Mouse (Mus musculus) left cerebral cortex, postnatal 14 days (tissue): ENCODE data around the gene Dcdc2b. TPM values are rescaled to one million over a fixed set of nuclear protein-coding genes. Genes with fewer than 3 reads are reported as not detected.

Experiments used
- total RNA-seq, 2 experiments: library from RNA; stranded (reverse); gene quantifications; 2 replicates each; pipeline ENCODE4 v1.2.3; 2021

Dcdc2b gene
- total RNA-seq, 2 experiments from 2014 or later, result 2.7 to 3.9 TPM

Other genes starting within 250 kb of the Dcdc2b start
- 1 to 10 TPM; 7.4 to 8.0 TPM for gene Zbtb8a, start 236.1 kb downstream of the Dcdc2b start, total RNA-seq
- 1 to 10 TPM; 4.4 TPM for gene Zbtb8b, start 173.4 kb downstream of the Dcdc2b start, total RNA-seq
- gene Bsdc1, start 152.7 kb downstream of the Dcdc2b start, total RNA-seq, result 10 to 100 TPM; 48.2 to 52.0 TPM
- under 1 TPM; 0.29 to 0.44 TPM for gene Tssk3, start 123.2 kb downstream of the Dcdc2b start, total RNA-seq
- gene Fam229a, start 123.1 kb downstream of the Dcdc2b start, total RNA-seq, result under 1 TPM in 1 of 2 experiments, not detected in 1; 0.87 TPM
- 100 to 1,000 TPM; 538 to 599 TPM for gene Marcksl1, start 100.7 kb downstream of the Dcdc2b start, total RNA-seq
- 10 to 100 TPM; 27.2 to 30.2 TPM for gene Hdac1, start 71.5 kb downstream of the Dcdc2b start, total RNA-seq
- 1 to 10 TPM; 5.5 to 8.5 TPM for gene Lck, start 40.6 kb downstream of the Dcdc2b start, total RNA-seq
- gene Fam167b, start 35.7 kb downstream of the Dcdc2b start, total RNA-seq, result not detected
- gene Eif3i, start 13.6 kb downstream of the Dcdc2b start, total RNA-seq, result 100 to 1,000 TPM; 139 to 140 TPM
- gene Tmem234, start 13.6 kb downstream of the Dcdc2b start, total RNA-seq, result 100 to 1,000 TPM in 1 of 2 experiments, 10 to 100 TPM in 1; 91.8 to 105 TPM
- gene Iqcc, start 4.8 kb upstream of the Dcdc2b start, total RNA-seq, result 10 to 100 TPM; 29.3 to 35.1 TPM
- 100 to 1,000 TPM; 103 to 110 TPM for gene Ccdc28b, start 9.7 kb upstream of the Dcdc2b start, total RNA-seq
- 10 to 100 TPM; 40.2 to 45.5 TPM for gene Txlna, start 26.8 kb upstream of the Dcdc2b start, total RNA-seq
- gene Kpna6, start 58.5 kb upstream of the Dcdc2b start, total RNA-seq, result 10 to 100 TPM; 89.2 to 94.5 TPM
- gene Tmem39b, start 82.6 kb upstream of the Dcdc2b start, total RNA-seq, result 10 to 100 TPM; 12.6 to 15.3 TPM
- 10 to 100 TPM; 88.9 to 90.4 TPM for gene Khdrbs1, start 128.0 kb upstream of the Dcdc2b start, total RNA-seq
- gene Ptp4a2, start 197.0 kb upstream of the Dcdc2b start, total RNA-seq, result 100 to 1,000 TPM; 112 to 126 TPM